12 mouse cellular contexts compared by ENCODE assay signal in the genomic region with DNA sequence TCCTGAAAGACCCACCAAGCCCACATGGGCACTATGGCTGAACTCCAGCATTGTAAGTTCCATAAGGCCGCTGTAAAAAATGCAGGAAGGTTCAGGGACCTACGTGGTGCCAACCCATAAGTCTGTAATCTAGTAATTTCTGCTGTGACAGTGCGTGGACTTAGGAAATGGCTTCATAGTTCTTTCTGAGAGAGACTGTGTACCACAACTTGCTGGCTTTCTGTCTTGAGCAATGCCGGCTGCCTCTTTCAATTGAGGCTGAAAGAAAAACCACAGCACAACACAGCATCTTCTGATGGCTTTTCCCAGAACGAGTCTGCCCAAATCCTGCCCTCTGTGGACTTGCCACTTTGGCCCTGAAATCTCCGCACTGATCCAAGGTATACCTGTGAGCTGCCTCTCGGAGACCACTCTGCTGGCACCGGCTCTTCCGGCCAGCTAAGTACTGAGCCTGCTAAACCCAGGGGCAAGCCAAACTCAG. TPM values are rescaled to one million over a fixed set of nuclear protein-coding genes. Genes with fewer than 3 reads are reported as not detected.
A peak's percentile ranks its signal among the peaks of the same experiment; 100 is the strongest.
DNase-seq lines count a peak whose midpoint lies in the region; ATAC-seq and TF ChIP-seq lines count a peak whose summit lies in the region.
"Had no signal": no experiment of that assay in that cellular context is flagged by ENCODE, and none has a peak within 500 bp of the region (broad histone marks: within the 10 kb centered on the region; RNA-seq: fewer than 3 reads in every experiment).

No protein-coding gene starts in this region.

- H3K4me2 ChIP-seq in heart, postnatal 0 days (ENCODE audit: low read depth, low read length), result peak overlapping the region; percentile 17; the same call in 1 of the 2 replicates
- H3K4me2 ChIP-seq in forebrain, embryonic 11.5 days (ENCODE audit: low read depth, low read length, severe bottlenecking), result no peak overlapping the region

- no peaks in the 10 kb centered on the region for H3K36me3 ChIP-seq in heart, postnatal 0 days (replicated peaks; ENCODE audit: control insufficient read depth, insufficient read depth, low read length)
- peaks cover 29% of the 10 kb centered on the region for H3K36me3 ChIP-seq in C2C12 (ENCODE audit: control insufficient read depth, insufficient read depth)
- no peaks in the 10 kb centered on the region for H3K36me3 ChIP-seq in forebrain, embryonic 11.5 days (ENCODE audit: control insufficient read depth, insufficient read depth, low read length)
- H3K36me3 ChIP-seq: heart, embryonic 10.5 days had no signal

- TF ChIP-seq POLR2A in embryonic fibroblast, embryonic 13.5 days (IDR thresholded peaks at IDR 0.05; ENCODE audit: low read depth, low read length), result no peak

- no peak overlapping the region for H3K27ac ChIP-seq in heart, postnatal 0 days (ENCODE audit: low read depth)
- H3K27ac ChIP-seq in embryonic fibroblast, embryonic 13.5 days (ENCODE audit: insufficient read depth, low read length), result peak overlapping the region; percentile 16
- H3K27ac ChIP-seq in forebrain, embryonic 11.5 days (ENCODE audit: low read depth, low read length), result no peak overlapping the region
- H3K27ac ChIP-seq: heart, embryonic 10.5 days had no signal

- peaks cover 59% of the 10 kb centered on the region for H3K79me2 ChIP-seq in C2C12 (ENCODE audit: control insufficient read depth, insufficient read depth)

- peak overlapping the region; percentile 78 for H3ac ChIP-seq in C2C12 (ENCODE audit: control insufficient read depth, insufficient read length, low read depth)

- peaks cover 53% of the 10 kb centered on the region for H3K27me3 ChIP-seq in heart, postnatal 0 days (ENCODE audit: control insufficient read depth, insufficient read depth, low read length)
- H3K27me3 ChIP-seq in C2C12 (ENCODE audit: control insufficient read depth, insufficient read depth, insufficient read length), result no peaks in the 10 kb centered on the region
- no peaks in the 10 kb centered on the region for H3K27me3 ChIP-seq in forebrain, embryonic 11.5 days (ENCODE audit: control insufficient read depth, insufficient read depth, low read length)
- H3K27me3 ChIP-seq: Patski had no signal

- DNase-seq in heart, postnatal 0 days (ENCODE audit: low spot score), result no peak
- DNase-seq in heart, postnatal 4 days, result no peak
- DNase-seq in lung, postnatal 36 days, result peak; percentile 37
- no peak for DNase-seq in kidney, adult 11 months
- no peak for DNase-seq in forebrain, embryonic 11.5 days (ENCODE audit: low spot score)
- DNase-seq: forebrain, postnatal 0 days had no signal

- no peak for ATAC-seq in heart, postnatal 0 days (ENCODE audit: insufficient read depth, low read depth)
- ATAC-seq in megakaryocyte progenitor cell, adult 5-6 weeks (replicated peaks; ENCODE audit: poor library complexity), result no peak
- no peak for ATAC-seq in forebrain, embryonic 11.5 days (replicated peaks; ENCODE audit: low FRiP score)
- ATAC-seq: forebrain, postnatal 0 days; intestine, embryonic 16.5 days; Patski had no signal

- 76% methylated on average over 9 of the region's 9 CpGs for WGBS in heart, postnatal 0 days
- WGBS in forebrain, embryonic 11.5 days, result 90% methylated on average over 9 of the region's 9 CpGs

- TF ChIP-seq EP300 in heart, postnatal 0 days (IDR thresholded peaks at IDR 0.05; ENCODE audit: low read depth), result no peak

- no peak for TF ChIP-seq CTCF in heart, postnatal 0 days (IDR thresholded peaks at IDR 0.05; ENCODE audit: low read depth)
- TF ChIP-seq CTCF in C2C12 (IDR thresholded peaks at IDR 0.05; ENCODE audit: control insufficient read depth, insufficient read depth, insufficient read length), result no peak
- no peak for TF ChIP-seq CTCF in embryonic fibroblast, embryonic 13.5 days (IDR thresholded peaks at IDR 0.05; ENCODE audit: borderline replicate concordance, insufficient read depth, low read length)

- H3K4me1 ChIP-seq in heart, postnatal 0 days (ENCODE audit: control insufficient read depth, insufficient read depth), result no peaks in the 10 kb centered on the region
- peaks cover 12% of the 10 kb centered on the region for H3K4me1 ChIP-seq in embryonic fibroblast, embryonic 13.5 days (ENCODE audit: control insufficient read depth, insufficient read depth, low read length)
- H3K4me1 ChIP-seq in forebrain, embryonic 11.5 days (replicated peaks; ENCODE audit: control insufficient read depth, insufficient read depth, low read length), result peaks cover 8% of the 10 kb centered on the region; the same call in 1 of the 2 replicates

- peak overlapping the region; percentile 32; the same call in 1 of the 2 replicates for H3K4me3 ChIP-seq in heart, postnatal 0 days (ENCODE audit: low read depth, low read length)
- peak overlapping the region; percentile 71 for H3K4me3 ChIP-seq in C2C12 (ENCODE audit: insufficient read depth, poor library complexity, severe bottlenecking)
- no peak overlapping the region for H3K4me3 ChIP-seq in embryonic fibroblast, embryonic 13.5 days (ENCODE audit: insufficient read depth, low read length)
- no peak overlapping the region for H3K4me3 ChIP-seq in forebrain, embryonic 11.5 days (ENCODE audit: low read depth, low read length)
- H3K4me3 ChIP-seq: heart, embryonic 10.5 days had no signal

- H3K9me3 ChIP-seq in heart, postnatal 0 days (replicated peaks; ENCODE audit: control insufficient read depth, low read length), result no peaks in the 10 kb centered on the region
- H3K9me3 ChIP-seq in forebrain, embryonic 11.5 days (ENCODE audit: control insufficient read depth, low read length), result no peaks in the 10 kb centered on the region
- H3K9me3 ChIP-seq: heart, embryonic 10.5 days had no signal

- peaks cover 49% of the 10 kb centered on the region for H3K79me3 ChIP-seq in C2C12 (ENCODE audit: low read depth)

- no peak overlapping the region; the same call in 1 of the 2 replicates for H3K9ac ChIP-seq in heart, postnatal 0 days (replicated peaks; ENCODE audit: low read depth, low read length)
- no peak overlapping the region for H3K9ac ChIP-seq in forebrain, embryonic 11.5 days (ENCODE audit: low read length)
- H3K9ac ChIP-seq: forebrain, postnatal 0 days had no signal

TF ChIP-seq in C2C12, 6 proteins besides CTCF, POLR2A, EP300 and RAD21:
- TF ChIP-seq USF1 (IDR thresholded peaks at IDR 0.05; ENCODE audit: low read depth) (no peak), MYOD1 (IDR thresholded peaks at IDR 0.05; ENCODE audit: control insufficient read depth, insufficient read length, low read depth) (no peak), MYOG (IDR thresholded peaks at IDR 0.05; ENCODE audit: control insufficient read depth, extremely low read depth, insufficient read length) (no peak), MAX (IDR thresholded peaks at IDR 0.05) (no peak), CEBPB (IDR thresholded peaks at IDR 0.05; ENCODE audit: low read depth) (no peak), FOSL1 (IDR thresholded peaks at IDR 0.05; ENCODE audit: insufficient read depth, low read length, poor library complexity, severe bottlenecking) (no peak)

RNA-seq across cellular contexts. Expression of a gene that starts 1.2 kb away (rescaled TPM):
- 1.3 and 4.4 TPM in 2 replicates for total RNA-seq in heart, postnatal 0 days (2014; rRNA removed; ENCODE audit: low replicate concordance)
- 0.33 and 0.37 TPM in 2 replicates for polyA plus RNA-seq in heart, postnatal 0 days (2015; fragmentation: Nextera tagmentation; extraction: Ambion mirVana)
- 1 to 10 TPM; 1.8 to 1.9 TPM for total RNA-seq in heart, postnatal 4 days (2021)
- 28.8 TPM for polyA plus RNA-seq in C2C12 (2012; fragmentation: generic; extraction: Trizol)
- 34.5 and 56.2 TPM in 2 replicates for polyA plus RNA-seq in embryonic fibroblast, embryonic 13.5 days (2011; ENCODE audit: insufficient read length, low read depth, missing spikeins)
- total RNA-seq in megakaryocyte progenitor cell, adult 5-6 weeks (2015), result 102 and 107 TPM in 2 replicates
- 44.3 and 51.3 TPM in 2 replicates for total RNA-seq in megakaryocyte progenitor cell, adult 5-6 weeks (2017)
- polyA plus RNA-seq in forebrain, embryonic 11.5 days (2014; fragmentation: Nextera tagmentation; extraction: Ambion mirVana), result 1.8 and 2.2 TPM in 2 replicates

Comparison
In these comparisons a context has a peak if more than half of its experiments do, and no peak if none do; other contexts are left out.
1. H3K4me3 ChIP-seq: peak in heart, postnatal 0 days (single experiment) and C2C12 (single experiment); none in embryonic fibroblast, embryonic 13.5 days (single experiment) and forebrain, embryonic 11.5 days (single experiment).